Mouse (Mus musculus): ENCODE measurements around the gene Npc1l1. TPM values are rescaled to one million over a fixed set of nuclear protein-coding genes. Genes with fewer than 3 reads are reported as not detected.

The Npc1l1 gene
- total RNA-seq, 2 experiments from 2014 or later = 0.08 TPM

GRCm38 (mm10) chr11:6165391-6166081 lies 64.4 kb downstream of the Npc1l1 start:
- intact Hi-C loops (cut with DNase I) = no loop called here
- no peak for DNase-seq

- intact Hi-C loops (cut with DNase I) = no loop called here
- DNase-seq = no peak
Measured at GRCm38 (mm10) chr11:6164781-6165180, 65.2 kb downstream of the Npc1l1 start.

GRCm38 (mm10) chr11:6163706-6164105 lies 66.2 kb downstream of the Npc1l1 start:
- intact Hi-C loops (cut with DNase I) = no loop called here
- no peak for DNase-seq

GRCm38 (mm10) chr11:6163062-6163461 lies 66.9 kb downstream of the Npc1l1 start:
- intact Hi-C loops (cut with DNase I) = no loop called here
- DNase-seq = no peak

- DNase-seq = no peak
- intact Hi-C loops (cut with DNase I) = no loop called here
Measured at GRCm38 (mm10) chr11:6161549-6161948, 68.4 kb downstream of the Npc1l1 start.

Other genes with a start within 250 kb of the Npc1l1 start
- 100 to 1,000 TPM; 593 to 607 TPM for gene Camk2b, start 163.8 kb downstream of the Npc1l1 start, total RNA-seq (2021)
- under 1 TPM in 1 of 2 experiments, not detected in 1; 0.24 TPM for gene A730071L15Rik, start 30.1 kb downstream of the Npc1l1 start, total RNA-seq (2021)
- 100 to 1,000 TPM; 109 to 117 TPM for gene Nudcd3, start 29.7 kb downstream of the Npc1l1 start, total RNA-seq (2021)
- gene Ddx56, start 37.6 kb upstream of the Npc1l1 start, total RNA-seq (2021) = 10 to 100 TPM; 47.9 to 50.8 TPM
- gene Tmed4, start 44.7 kb upstream of the Npc1l1 start, total RNA-seq (2021) = 10 to 100 TPM; 57.5 to 62.8 TPM
- 100 to 1,000 TPM; 146 to 159 TPM for gene Ogdh, start 61.5 kb upstream of the Npc1l1 start, total RNA-seq (2021)
- 100 to 1,000 TPM; 233 to 249 TPM for gene Zmiz2, start 158.9 kb upstream of the Npc1l1 start, total RNA-seq (2021)
- gene Ppia, start 185.3 kb upstream of the Npc1l1 start, total RNA-seq (2021) = 1,000 to 10,000 TPM; 2,159 to 2,195 TPM
- 10 to 100 TPM; 35.4 to 44.5 TPM for gene H2afv, start 214.3 kb upstream of the Npc1l1 start, total RNA-seq (2021)
- 10 to 100 TPM; 88.1 to 89.5 TPM for gene Purb, start 245.8 kb upstream of the Npc1l1 start, total RNA-seq (2021)

All from left cerebral cortex, postnatal 4 days (tissue).